Mouse (Mus musculus) intestine, embryonic 15.5 days (tissue): ENCODE results near the gene D430042O09Rik. TPM values are rescaled to one million over a fixed set of nuclear protein-coding genes. Genes with fewer than 3 reads are reported as not detected.

Source experiments
- ATAC-seq: fragments of 200-750 bp; cut with Nextera tagmentation; 2 replicates; pipeline ENCODE4 v1.8.0; 2017; ENCODE audit warnings: moderate TSS enrichment, moderate library complexity
- H3K27ac ChIP-seq: fragments of 300-500 bp; sonication (generic); 2 replicates; pipeline ENCODE4 v1.5.1; 2015; ENCODE audit warnings: mild to moderate bottlenecking, inconsistent platforms
- H3K27me3 ChIP-seq: fragments of 300-500 bp; sonication (generic); replicated peaks from 2 replicates; pipeline ENCODE4 v1.6.1; 2015; ENCODE audit warnings: inconsistent platforms
- H3K36me3 ChIP-seq: fragments of 300-500 bp; sonication (generic); 2 replicates; pipeline ENCODE4 v1.6.1; 2015; ENCODE audit warnings: inconsistent platforms
- H3K4me1 ChIP-seq: fragments of 300-500 bp; sonication (generic); replicated peaks from 2 replicates; pipeline ENCODE4 v1.6.1; 2015; ENCODE audit warnings: inconsistent platforms
- H3K4me2 ChIP-seq: fragments of 300-500 bp; sonication (generic); replicated peaks from 2 replicates; pipeline ENCODE4 v1.6.1; 2015; ENCODE audit warnings: mild to moderate bottlenecking, inconsistent platforms
- H3K4me3 ChIP-seq: fragments of 300-500 bp; sonication (generic); replicated peaks from 2 replicates; pipeline ENCODE4 v1.5.1; 2015; ENCODE audit warnings: inconsistent platforms
- H3K9ac ChIP-seq: fragments of 300-500 bp; sonication (generic); 2 replicates; pipeline ENCODE4 v1.6.1; 2015; ENCODE audit warnings: inconsistent platforms
- H3K9me3 ChIP-seq: fragments of 300-500 bp; sonication (generic); 2 replicates; pipeline ENCODE4 v1.6.1; 2016; ENCODE audit warnings: inconsistent platforms
- WGBS: fragments of 180-500 bp; shearing (Covaris S2); methylation state at CpG from one replicate; pipeline ENCODE4 v1.1.7; 2015; 5-methylcytosine and 5-hydroxymethylcytosine counted together
- polyA plus RNA-seq: library from polyadenylated mRNA; unstranded; fragments of >200 nt; fragmentation: Nextera tagmentation; extraction: Ambion mirVana; gene quantifications from 2 replicates; pipeline ENCODE4 v1.2.1, GENCODE M21; 2015

Gene D430042O09Rik
- polyA plus RNA-seq, 1 experiment from 2014 or later, result 5.5 TPM

DNA sequence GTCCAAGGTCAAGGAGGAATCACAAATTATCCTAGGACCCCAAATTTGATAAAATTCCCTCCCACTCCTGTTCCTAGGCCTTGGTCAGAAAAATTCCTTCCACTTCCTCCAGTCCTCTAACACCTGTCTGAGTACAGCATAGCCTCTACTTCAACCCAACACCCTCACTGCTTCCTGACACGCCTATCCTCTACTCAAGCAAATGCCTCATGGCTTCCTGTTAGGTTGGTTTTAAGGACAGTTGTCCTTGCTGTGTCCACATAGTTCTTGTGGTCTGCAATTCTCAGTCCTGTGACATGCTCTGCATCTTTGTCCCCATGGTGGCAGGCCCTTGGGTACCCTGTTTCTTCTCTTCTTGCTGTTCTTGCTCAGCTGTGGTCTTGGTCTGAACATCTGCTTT lies 37.1 kb downstream of the D430042O09Rik start:
- no peak overlapping the region for H3K9ac ChIP-seq
- WGBS, result 77% methylated on average over 1 of the region's 1 CpGs
- H3K4me3 ChIP-seq, result no peak overlapping the region
- no peaks in the 10 kb centered on the region for H3K27me3 ChIP-seq
- no peaks in the 10 kb centered on the region for H3K4me1 ChIP-seq
- H3K4me2 ChIP-seq, result no peak overlapping the region
- no peak for ATAC-seq
- no peaks in the 10 kb centered on the region for H3K36me3 ChIP-seq
- H3K27ac ChIP-seq, result no peak overlapping the region
- H3K9me3 ChIP-seq, result no peaks in the 10 kb centered on the region

DNA sequence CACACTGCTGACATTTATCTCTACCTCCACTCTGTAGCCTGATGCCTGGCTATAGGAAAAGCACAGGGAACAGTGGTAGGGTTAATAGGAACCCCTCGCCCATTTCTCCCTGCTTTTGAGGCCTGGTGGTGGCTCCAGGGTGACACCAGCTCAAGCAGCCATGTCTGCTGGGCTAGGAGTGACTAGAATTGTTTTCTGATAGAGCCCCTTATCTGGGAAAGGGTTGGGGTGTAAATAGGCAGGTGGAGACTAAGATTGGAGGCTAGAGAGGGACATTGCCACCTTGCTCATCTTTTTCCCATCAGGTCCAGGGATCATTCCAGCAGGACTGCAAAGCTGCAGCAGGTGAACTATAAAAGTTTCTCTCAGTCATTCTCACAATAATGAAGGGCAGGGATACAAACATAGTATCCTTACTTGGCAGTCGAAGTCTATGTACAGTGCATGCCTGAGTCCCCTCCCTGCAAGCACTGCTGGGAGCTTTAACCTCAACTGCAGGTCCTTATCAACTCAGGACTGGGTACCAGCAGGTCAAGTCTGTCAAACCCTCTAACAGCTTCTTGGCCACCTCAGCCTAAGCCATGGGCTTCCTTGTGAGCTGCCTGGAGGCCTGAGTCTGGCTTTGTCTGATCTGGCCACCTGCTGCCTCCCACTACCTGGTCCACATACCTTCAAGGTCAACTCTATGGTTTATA lies 39.1 kb downstream of the D430042O09Rik start:
- Histone ChIP-seq H3K9me3 (no peaks in the 10 kb centered on the region), H3K4me2 (no peak overlapping the region), H3K27me3 (no peaks in the 10 kb centered on the region), H3K9ac (no peak overlapping the region), H3K27ac (no peak overlapping the region), H3K4me3 (no peak overlapping the region), H3K4me1 (no peaks in the 10 kb centered on the region), H3K36me3 (no peaks in the 10 kb centered on the region)
- WGBS, result 86% methylated on average over 2 of the region's 2 CpGs
- no peak for ATAC-seq

DNA sequence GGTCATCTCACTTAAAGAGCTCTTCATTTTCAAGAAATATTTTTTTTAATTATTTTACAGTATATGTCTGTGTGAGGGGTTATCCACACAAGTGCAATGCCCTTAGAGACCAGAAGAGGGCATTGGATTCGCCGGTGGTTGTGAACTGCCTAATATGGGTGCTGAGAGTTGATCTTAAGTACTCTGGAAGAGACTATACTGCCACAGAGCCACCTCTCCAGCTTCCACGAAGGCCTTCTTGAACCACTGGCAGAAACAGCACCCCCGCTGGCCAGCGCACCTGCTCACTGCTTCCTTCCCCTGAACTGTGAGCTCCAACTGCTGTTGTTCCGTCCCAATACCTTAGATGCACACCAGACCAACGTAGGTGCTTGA lies 39.6 kb downstream of the D430042O09Rik start:
- Histone ChIP-seq H3K27me3 (no peaks in the 10 kb centered on the region), H3K27ac (no peak overlapping the region), H3K4me1 (no peaks in the 10 kb centered on the region), H3K4me3 (no peak overlapping the region), H3K9me3 (no peaks in the 10 kb centered on the region), H3K4me2 (no peak overlapping the region), H3K9ac (no peak overlapping the region), H3K36me3 (no peaks in the 10 kb centered on the region)
- WGBS, result 63% methylated on average over 7 of the region's 7 CpGs
- no peak for ATAC-seq

DNA sequence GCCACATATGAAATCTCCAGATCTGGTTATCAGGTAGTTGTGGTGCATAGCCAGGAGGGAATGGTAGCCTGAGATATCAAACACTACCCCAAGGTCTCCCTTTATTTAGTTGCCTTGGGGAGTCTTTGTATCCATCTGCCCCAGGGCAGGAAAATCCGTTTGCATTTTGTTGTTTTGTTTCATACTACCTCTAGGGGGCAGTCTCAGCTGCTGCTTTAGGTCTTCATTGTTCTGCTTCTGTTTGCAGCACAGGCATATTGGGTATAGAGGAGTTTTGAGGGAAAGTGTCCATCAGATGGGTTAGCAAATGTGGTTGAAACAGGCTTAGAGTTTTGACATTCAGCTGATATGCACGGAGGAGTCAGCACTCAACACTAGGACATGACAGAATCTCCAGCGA lies 40.5 kb downstream of the D430042O09Rik start:
- H3K9me3 ChIP-seq, result no peaks in the 10 kb centered on the region
- H3K27me3 ChIP-seq, result no peaks in the 10 kb centered on the region
- H3K4me1 ChIP-seq, result no peaks in the 10 kb centered on the region
- ATAC-seq, result no peak
- H3K36me3 ChIP-seq, result no peaks in the 10 kb centered on the region
- 51% methylated on average over 3 of the region's 3 CpGs for WGBS
- no peak overlapping the region for H3K4me3 ChIP-seq
- no peak overlapping the region for H3K4me2 ChIP-seq
- no peak overlapping the region for H3K27ac ChIP-seq
- no peak overlapping the region for H3K9ac ChIP-seq

DNA sequence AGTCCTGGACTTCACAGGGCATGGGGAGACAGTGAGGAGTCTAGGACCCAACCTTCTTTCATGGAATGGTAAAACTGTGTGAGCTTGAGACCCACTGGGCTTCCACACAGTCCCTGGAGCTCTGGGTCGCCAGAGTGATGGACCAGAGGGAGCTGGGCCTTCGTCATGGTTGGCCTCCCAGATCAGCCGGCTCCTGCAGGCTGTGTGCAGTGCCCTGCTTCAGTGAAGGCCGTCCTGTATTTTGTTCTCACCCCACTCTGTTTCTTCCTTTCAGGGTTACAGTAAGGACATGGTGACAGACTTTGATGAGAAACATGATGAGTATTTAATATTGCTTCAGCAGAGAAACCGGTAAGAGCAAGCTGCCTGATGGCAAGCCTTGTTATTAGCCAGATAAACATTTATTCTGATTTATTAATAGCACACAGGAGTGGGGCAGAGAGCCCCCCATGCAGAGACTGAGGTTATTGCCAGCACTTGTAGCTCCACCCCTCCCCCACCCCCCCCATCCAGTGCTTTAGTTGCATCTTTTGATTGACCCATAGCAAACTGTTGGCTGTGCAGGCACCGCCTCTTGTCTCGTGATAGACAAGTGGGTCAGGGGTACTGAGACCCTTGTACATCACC lies 45.1 kb downstream of the D430042O09Rik start:
- no peaks in the 10 kb centered on the region for H3K4me1 ChIP-seq
- H3K36me3 ChIP-seq, result no peaks in the 10 kb centered on the region
- no peak overlapping the region for H3K9ac ChIP-seq
- H3K4me2 ChIP-seq, result no peak overlapping the region
- no peaks in the 10 kb centered on the region for H3K27me3 ChIP-seq
- no peak overlapping the region for H3K4me3 ChIP-seq
- ATAC-seq, result no peak
- H3K9me3 ChIP-seq, result no peaks in the 10 kb centered on the region
- WGBS, result 61% methylated on average over 7 of the region's 7 CpGs
- H3K27ac ChIP-seq, result no peak overlapping the region

DNA sequence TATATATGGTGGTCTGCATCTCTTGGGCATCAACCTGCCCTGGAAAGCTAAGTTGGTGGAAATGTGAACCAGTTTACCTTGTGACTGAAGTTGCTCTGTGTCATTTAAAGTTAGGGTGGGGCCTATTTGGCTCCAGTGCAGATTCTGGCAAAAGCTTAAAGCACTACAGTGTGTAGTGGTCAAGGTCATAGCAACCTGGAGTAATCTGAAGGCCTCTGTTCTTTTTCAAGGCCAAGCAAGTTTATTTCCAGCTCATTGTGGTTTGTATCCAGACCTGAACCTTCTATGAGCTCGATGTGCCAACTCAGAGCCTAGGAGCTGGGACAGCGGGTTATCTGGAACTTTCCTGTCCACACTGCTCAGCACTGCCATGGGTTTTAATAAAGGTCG lies 45.6 kb downstream of the D430042O09Rik start:
- no peak overlapping the region for H3K27ac ChIP-seq
- H3K4me2 ChIP-seq, result no peak overlapping the region
- ATAC-seq, result no peak

DNA sequence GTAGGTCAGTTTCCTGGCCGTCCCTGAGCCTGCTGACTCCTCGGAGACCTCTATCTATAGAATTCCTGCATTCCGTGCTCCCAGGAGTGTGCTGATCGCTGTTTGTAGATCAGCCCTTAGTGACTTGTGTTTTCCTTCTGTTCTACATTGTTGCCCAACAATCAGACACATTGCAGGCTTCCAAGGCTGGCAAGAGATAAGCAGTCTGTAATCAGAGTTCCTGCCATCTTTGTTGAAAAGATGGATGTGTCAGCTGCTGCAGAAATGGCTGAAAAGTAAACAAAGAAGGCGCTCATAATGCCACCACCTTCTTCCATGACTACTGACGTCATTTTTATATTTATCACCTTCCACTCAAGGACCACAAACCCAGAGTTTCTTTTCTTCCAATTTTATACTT lies 49.1 kb downstream of the D430042O09Rik start:
- Histone ChIP-seq H3K4me1 (no peaks in the 10 kb centered on the region), H3K9ac (no peak overlapping the region), H3K4me3 (no peak overlapping the region), H3K27me3 (no peaks in the 10 kb centered on the region), H3K4me2 (no peak overlapping the region), H3K9me3 (no peaks in the 10 kb centered on the region), H3K36me3 (no peaks in the 10 kb centered on the region), H3K27ac (no peak overlapping the region)
- WGBS, result 41% methylated on average over 6 of the region's 6 CpGs
- no peak for ATAC-seq

More for the DNA sequence above, 45.6 kb downstream of the D430042O09Rik start:
- H3K4me1 ChIP-seq, result no peaks in the 10 kb centered on the region
- no peak overlapping the region for H3K4me3 ChIP-seq
- H3K9ac ChIP-seq, result no peak overlapping the region
- no peaks in the 10 kb centered on the region for H3K36me3 ChIP-seq
- no peaks in the 10 kb centered on the region for H3K9me3 ChIP-seq
- 79% methylated on average over 3 of the region's 3 CpGs for WGBS
- no peaks in the 10 kb centered on the region for H3K27me3 ChIP-seq

DNA sequence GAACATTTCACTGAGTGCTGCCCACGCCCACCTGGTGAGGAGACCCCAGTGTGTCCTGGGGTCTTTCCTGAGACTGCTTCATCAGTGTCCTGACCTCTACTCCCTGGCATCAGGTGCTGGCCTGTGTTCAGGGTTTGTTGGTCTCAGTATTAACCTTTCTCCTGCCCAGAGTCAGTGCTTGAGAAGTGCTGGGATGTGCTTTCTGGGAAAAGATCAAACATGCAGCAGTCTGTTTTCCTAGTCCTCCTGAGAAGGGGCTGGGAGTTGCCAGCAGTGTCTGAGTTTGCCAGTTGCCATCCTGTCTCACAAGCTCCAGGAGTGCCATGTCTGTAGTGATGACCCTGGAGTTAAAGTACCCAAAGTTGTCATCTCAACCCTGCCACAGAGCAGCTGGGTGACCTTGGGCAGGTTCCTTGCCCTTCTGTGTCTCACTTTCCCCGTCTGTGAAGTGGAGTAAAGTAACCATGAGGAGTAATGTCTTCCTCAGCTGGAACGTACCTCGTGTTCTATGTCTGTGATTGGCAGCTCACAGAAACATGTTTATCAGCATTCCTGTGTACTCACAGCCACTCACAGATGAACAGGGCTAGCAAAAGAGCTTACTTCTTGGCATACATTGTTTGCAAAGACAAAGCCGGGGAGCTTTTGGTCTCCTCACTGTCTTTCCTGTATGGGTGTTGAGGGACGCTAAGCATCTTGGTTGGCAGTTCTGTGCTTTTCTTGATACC lies 50.4 kb downstream of the D430042O09Rik start:
- no peaks in the 10 kb centered on the region for H3K27me3 ChIP-seq
- no peak overlapping the region for H3K9ac ChIP-seq
- H3K27ac ChIP-seq, result no peak overlapping the region
- no peak overlapping the region for H3K4me3 ChIP-seq
- H3K36me3 ChIP-seq, result no peaks in the 10 kb centered on the region
- no peak overlapping the region for H3K4me2 ChIP-seq
- no peak for ATAC-seq
- no peaks in the 10 kb centered on the region for H3K4me1 ChIP-seq
- WGBS, result 70% methylated on average over 6 of the region's 6 CpGs
- no peaks in the 10 kb centered on the region for H3K9me3 ChIP-seq

DNA sequence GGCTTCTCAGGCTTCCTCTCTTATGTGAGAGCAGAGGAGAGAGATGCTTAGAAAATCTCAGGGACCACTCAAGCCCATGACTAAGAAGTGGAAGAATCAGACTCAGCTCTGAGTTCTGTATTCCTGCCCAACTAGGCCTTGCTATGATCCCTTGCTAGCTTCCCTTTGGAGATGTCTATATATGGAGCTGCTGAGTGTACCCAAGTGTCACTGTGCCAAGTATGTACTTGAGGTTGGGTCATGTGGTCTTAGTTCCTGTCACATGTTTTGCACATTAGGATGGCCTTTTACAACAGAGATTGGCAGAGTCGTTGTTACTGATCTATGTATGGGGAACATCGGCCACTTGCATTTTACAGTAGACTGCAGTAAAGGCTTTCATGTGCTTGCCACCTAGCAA lies 54.6 kb downstream of the D430042O09Rik start:
- no peaks in the 10 kb centered on the region for H3K27me3 ChIP-seq
- no peaks in the 10 kb centered on the region for H3K36me3 ChIP-seq
- H3K9ac ChIP-seq, result no peak overlapping the region
- WGBS, result 85% methylated on average over 2 of the region's 2 CpGs
- no peak overlapping the region for H3K4me2 ChIP-seq
- H3K9me3 ChIP-seq, result no peaks in the 10 kb centered on the region
- H3K4me1 ChIP-seq, result no peaks in the 10 kb centered on the region
- no peak overlapping the region for H3K27ac ChIP-seq
- no peak overlapping the region for H3K4me3 ChIP-seq
- ATAC-seq, result no peak

DNA sequence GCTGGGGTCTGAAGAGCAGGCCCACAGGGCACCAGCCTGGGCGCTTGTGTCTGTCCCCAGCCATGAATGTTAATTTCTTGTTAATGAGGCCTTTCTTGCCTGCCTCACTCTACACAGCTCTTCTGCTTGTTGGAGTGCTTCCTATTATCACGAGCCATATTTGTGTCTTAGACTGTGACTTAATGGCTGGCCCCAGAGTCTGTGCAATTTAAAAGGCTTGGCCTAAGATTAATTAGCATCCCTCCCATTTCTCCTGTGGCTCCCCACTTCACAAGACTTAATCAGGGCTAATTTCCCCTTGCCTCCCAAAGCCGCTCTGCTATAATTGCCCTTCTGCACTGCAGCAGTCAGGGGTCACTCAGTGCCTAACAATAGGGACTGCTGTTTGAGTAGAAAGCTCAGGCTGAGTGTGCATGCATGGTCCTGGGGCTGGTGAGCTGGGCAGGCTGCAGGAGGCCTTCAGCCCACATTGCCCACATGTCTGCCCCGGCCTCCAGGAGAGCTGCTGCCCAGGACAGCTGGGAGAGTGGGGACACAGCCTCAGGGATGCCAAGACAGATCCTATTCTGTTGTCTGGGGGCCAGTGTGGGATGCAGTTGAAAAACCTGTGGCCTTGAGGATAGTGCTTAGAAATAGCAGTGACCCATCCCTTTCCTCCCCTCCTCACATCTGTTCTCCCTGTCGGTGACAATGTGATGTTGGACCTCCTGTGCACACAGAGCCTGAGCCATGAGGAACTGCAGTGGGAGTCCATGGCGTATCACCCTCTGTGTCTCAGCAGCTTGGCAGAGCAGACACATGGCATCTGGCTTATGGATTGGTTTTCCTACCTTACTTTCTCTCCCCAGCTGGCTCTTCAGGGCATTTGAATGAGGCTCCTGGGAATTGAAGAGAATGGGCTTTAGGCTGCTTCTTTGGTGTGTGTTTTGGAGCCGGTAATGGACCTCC lies 55.5 kb downstream of the D430042O09Rik start:
- no peak overlapping the region for H3K4me3 ChIP-seq
- no peaks in the 10 kb centered on the region for H3K36me3 ChIP-seq
- no peak overlapping the region for H3K27ac ChIP-seq
- ATAC-seq, result no peak
- WGBS, result 75% methylated on average over 7 of the region's 7 CpGs
- no peaks in the 10 kb centered on the region for H3K4me1 ChIP-seq
- no peaks in the 10 kb centered on the region for H3K27me3 ChIP-seq
- H3K4me2 ChIP-seq, result no peak overlapping the region
- H3K9me3 ChIP-seq, result no peaks in the 10 kb centered on the region
- no peak overlapping the region for H3K9ac ChIP-seq

DNA sequence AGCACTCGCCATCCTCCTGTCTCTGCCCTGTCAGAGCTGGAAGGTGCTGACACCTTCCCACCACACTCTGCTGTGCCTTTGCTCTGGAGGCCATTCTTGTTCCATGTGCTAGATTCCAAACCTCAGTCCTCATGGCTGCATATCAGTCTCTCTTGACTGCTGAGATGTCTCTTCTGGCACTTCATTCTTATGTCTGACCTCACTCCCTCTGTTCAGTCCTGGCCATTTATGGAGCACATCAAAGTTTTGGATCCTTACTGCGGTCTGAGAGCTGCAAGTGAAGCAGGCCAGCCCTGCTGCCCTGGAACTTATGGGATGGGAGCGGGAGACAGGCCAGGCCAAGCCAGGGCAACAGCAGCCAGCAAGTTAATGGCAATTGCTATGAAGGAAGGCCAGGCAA lies 56.7 kb downstream of the D430042O09Rik start:
- no peaks in the 10 kb centered on the region for H3K36me3 ChIP-seq
- H3K4me2 ChIP-seq, result no peak overlapping the region
- no peak overlapping the region for H3K27ac ChIP-seq
- no peak for ATAC-seq
- no peaks in the 10 kb centered on the region for H3K27me3 ChIP-seq
- H3K4me1 ChIP-seq, result no peaks in the 10 kb centered on the region
- no peaks in the 10 kb centered on the region for H3K9me3 ChIP-seq
- no peak overlapping the region for H3K9ac ChIP-seq
- WGBS, result 85% methylated on average over 3 of the region's 3 CpGs
- H3K4me3 ChIP-seq, result no peak overlapping the region
